Mouse (Mus musculus) liver, postnatal 0 days (tissue): ENCODE measurements around the gene Fam234a.

Experiments
- CTCF ChIP-seq: sonication (generic); IDR thresholded peaks from 2 replicates; pipeline ENCODE4 v1.5.1; 2016; ENCODE audit warnings: antibody characterized with exemption, low read depth
- EP300 ChIP-seq: IDR thresholded peaks from 2 replicates; pipeline ENCODE4 v1.6.1; 2016; ENCODE audit warnings: antibody characterized with exemption, low read depth, mild to moderate bottlenecking

DNA sequence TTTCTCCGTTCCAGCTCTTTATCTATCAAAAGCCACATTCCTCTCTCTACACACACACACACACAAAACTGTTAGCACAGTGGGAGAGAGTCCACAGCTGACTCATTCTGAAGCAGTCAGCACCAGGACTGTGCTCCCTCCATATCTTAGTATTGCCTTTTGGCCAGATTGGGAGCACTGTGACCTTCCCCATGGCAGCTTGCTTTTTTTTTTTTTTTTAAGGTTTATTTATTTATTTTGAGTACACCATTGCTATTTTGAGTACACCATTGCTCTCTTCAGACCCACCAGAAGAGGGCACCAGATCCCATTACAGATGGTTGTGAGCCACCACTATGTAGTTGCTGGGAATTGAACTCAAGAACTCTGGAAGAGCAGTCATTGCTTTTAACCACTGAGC lies 24.8 kb upstream of the Fam234a start:
- TF ChIP-seq CTCF (peak; percentile 55), EP300 (no peak)
